8 mouse cellular contexts compared by ENCODE assay signal in the genomic region with DNA sequence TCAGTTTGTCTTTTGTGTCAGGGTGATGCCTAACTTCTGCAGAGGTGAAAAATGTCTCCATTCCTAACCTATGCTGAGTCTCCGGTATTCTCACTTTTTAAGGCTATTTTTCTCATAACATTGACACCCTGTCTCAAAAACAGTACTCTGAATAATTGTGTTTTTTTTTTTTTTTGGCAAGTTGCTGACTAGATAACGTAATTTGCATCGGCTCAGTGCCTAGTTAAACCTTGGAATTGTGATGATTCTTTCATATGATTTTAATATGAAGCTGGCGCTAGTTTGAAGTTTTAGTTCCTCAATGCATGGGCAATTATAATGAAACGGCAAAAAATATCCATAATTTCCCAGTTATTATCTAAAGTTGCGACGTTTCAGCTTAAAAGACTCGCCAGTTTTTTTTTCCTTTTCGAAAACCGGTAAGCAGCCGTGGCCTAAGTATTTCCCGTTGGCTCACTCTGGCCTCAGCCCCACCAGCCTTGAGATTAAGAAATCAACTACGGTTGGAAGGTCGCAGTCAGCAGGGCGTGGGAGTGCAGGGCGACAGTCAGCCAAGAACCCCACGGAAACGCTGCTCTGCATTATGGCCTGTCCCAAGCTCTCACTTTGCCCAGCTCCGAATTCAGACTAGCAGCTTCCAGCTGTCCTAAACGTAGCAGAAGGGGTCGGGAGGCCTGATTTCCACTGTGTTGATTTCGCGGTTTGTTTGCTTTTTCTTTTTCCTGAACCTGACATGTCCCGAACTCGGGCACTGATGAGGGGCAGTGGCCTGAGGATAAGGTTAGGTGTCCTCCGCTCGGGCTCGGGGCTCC. TPM values are rescaled to one million over a fixed set of nuclear protein-coding genes. Genes with fewer than 3 reads are reported as not detected.
DNase-seq lines count a peak whose midpoint lies in the region; ATAC-seq and TF ChIP-seq lines count a peak whose summit lies in the region.

No protein-coding gene starts in this region.

- TF ChIP-seq RAD21 in MEL (IDR thresholded peaks at IDR 0.05; ENCODE audit: low read depth, low read length), result no peak

- no peaks in the 10 kb centered on the region for H3K27me3 ChIP-seq in MEL (ENCODE audit: control insufficient read depth in 1 of 2, insufficient read depth in 2 of 2, low read length in 2 of 2)
- H3K27me3 ChIP-seq in kidney, embryonic 14.5 days (ENCODE audit: control insufficient read depth, insufficient read depth, low read length), result no peaks in the 10 kb centered on the region
- H3K27me3 ChIP-seq in lung, postnatal 0 days (replicated peaks; ENCODE audit: insufficient read depth, low read length), result no peaks in the 10 kb centered on the region
- no peaks in the 10 kb centered on the region for H3K27me3 ChIP-seq in spleen, adult 2 months (ENCODE audit: control insufficient read depth, insufficient read depth, low read length)

- WGBS in kidney, embryonic 14.5 days, result 7% methylated on average over 28 of the region's 28 CpGs
- 2% methylated on average over 28 of the region's 28 CpGs for WGBS in lung, postnatal 0 days
- WGBS in spleen, adult 2 months, result 3% methylated on average over 28 of the region's 28 CpGs

- DNase-seq in frontal cortex, adult 2 months (ENCODE audit: extremely low spot score in 1 of 2, low spot score in 1 of 2), result peak; percentile 41 to 62
- DNase-seq in frontal cortex, postnatal 10 days (ENCODE audit: low spot score in 2 of 2), result no peak
- DNase-seq in MEL (ENCODE audit: low read depth, low spot score), result peak; percentile 91
- peak; percentile 21 to 89 for DNase-seq in heart, adult 18-20 months
- DNase-seq in lung, postnatal 0 days (ENCODE audit: low spot score), result peak; percentile 90
- DNase-seq in spleen, adult 2 months (ENCODE audit: low read depth in 1 of 2, low spot score in 2 of 2), result peak; percentile 52 to 55

- H3K36me3 ChIP-seq in MEL (ENCODE audit: control insufficient read depth in 1 of 2, insufficient read depth in 2 of 2, low read length in 2 of 2), result peaks cover 14 to 26% of the 10 kb centered on the region in 2 experiments
- H3K36me3 ChIP-seq in kidney, embryonic 14.5 days (ENCODE audit: control insufficient read depth, insufficient read depth, low read length), result no peaks in the 10 kb centered on the region
- no peaks in the 10 kb centered on the region for H3K36me3 ChIP-seq in lung, postnatal 0 days (ENCODE audit: insufficient read depth, low read length)
- H3K36me3 ChIP-seq in spleen, adult 2 months (ENCODE audit: control insufficient read depth, insufficient read depth, low read length), result no peaks in the 10 kb centered on the region

- TF ChIP-seq POLR2A in MEL (IDR thresholded peaks at IDR 0.05; ENCODE audit: control insufficient read depth in 1 of 2, insufficient read depth in 1 of 2, low read depth in 1 of 2, low read length in 2 of 2, poor library complexity in 1 of 2), result no peak; a peak in 1 of 4 replicates
- TF ChIP-seq POLR2A in cortical plate, adult 2 months (IDR thresholded peaks at IDR 0.05; ENCODE audit: extremely low read depth, insufficient read depth, low read length), result peak; percentile 22; the same call in 1 of the 2 replicates
- TF ChIP-seq POLR2A in spleen, adult 2 months (IDR thresholded peaks at IDR 0.05; ENCODE audit: low read depth, low read length), result peak; percentile 31; the same call in 1 of the 2 replicates

- no peak for TF ChIP-seq CTCF in MEL (IDR thresholded peaks at IDR 0.05 in 2 of 3, conservative IDR thresholded peaks at IDR 0.05 in 1 of 3; ENCODE audit: control insufficient read depth in 1 of 3, insufficient read depth in 1 of 3, low read depth in 2 of 3, low read length in 3 of 3, poor library complexity in 1 of 3, severe bottlenecking in 1 of 3)
- TF ChIP-seq CTCF in cortical plate, adult 2 months (IDR thresholded peaks at IDR 0.05; ENCODE audit: extremely low read depth, insufficient read depth, low read length), result no peak
- TF ChIP-seq CTCF in lung, postnatal 0 days (IDR thresholded peaks at IDR 0.05), result no peak
- no peak for TF ChIP-seq CTCF in spleen, adult 2 months (IDR thresholded peaks at IDR 0.05; ENCODE audit: extremely low read depth, insufficient read depth, insufficient read length, insufficient replicate concordance)

- H3K4me1 ChIP-seq in MEL (ENCODE audit: control insufficient read depth in 1 of 2, insufficient read depth in 2 of 2, low read length in 2 of 2), result peaks cover 12% of the 10 kb centered on the region in 2 experiments
- peaks cover 3% of the 10 kb centered on the region; the same call in 1 of the 2 replicates for H3K4me1 ChIP-seq in cortical plate, adult 2 months (ENCODE audit: control insufficient read depth, insufficient read depth, low read length)
- H3K4me1 ChIP-seq in kidney, embryonic 14.5 days (ENCODE audit: control insufficient read depth, insufficient read depth, low read length), result peaks cover 9% of the 10 kb centered on the region; the same call in 1 of the 2 replicates
- no peaks in the 10 kb centered on the region for H3K4me1 ChIP-seq in lung, postnatal 0 days (ENCODE audit: insufficient read depth, low read depth, low read length)
- no peaks in the 10 kb centered on the region; the same call in 1 of the 2 replicates for H3K4me1 ChIP-seq in spleen, adult 2 months (ENCODE audit: control insufficient read depth, insufficient read depth, insufficient read length)

- peak overlapping the region; percentile 95 for H3K9ac ChIP-seq in MEL (ENCODE audit: control insufficient read depth, low read depth, low read length, poor library complexity, severe bottlenecking)
- H3K9ac ChIP-seq in kidney, embryonic 14.5 days (ENCODE audit: low read depth, low read length), result peak overlapping the region; percentile 89
- H3K9ac ChIP-seq in lung, postnatal 0 days (replicated peaks; ENCODE audit: low read depth), result peak overlapping the region; percentile 92

- H3K79me2 ChIP-seq in MEL (ENCODE audit: control insufficient read depth, insufficient read depth, low read length, poor library complexity), result peaks cover 29% of the 10 kb centered on the region

- peak overlapping the region; percentile 98 for H3K27ac ChIP-seq in MEL (ENCODE audit: control insufficient read depth, low read depth, low read length)
- peak overlapping the region; percentile 78 for H3K27ac ChIP-seq in cortical plate, adult 2 months (ENCODE audit: insufficient read depth, low read length)
- peak overlapping the region; percentile 99 for H3K27ac ChIP-seq in kidney, embryonic 14.5 days (ENCODE audit: low read depth, low read length)
- H3K27ac ChIP-seq in lung, postnatal 0 days (ENCODE audit: low read length), result peak overlapping the region; percentile 100
- peak overlapping the region; percentile 98 for H3K27ac ChIP-seq in spleen, adult 2 months (ENCODE audit: insufficient read depth, low read length)

- H3K9me3 ChIP-seq in MEL (replicated peaks; ENCODE audit: insufficient read depth, low read length), result no peaks in the 10 kb centered on the region
- H3K9me3 ChIP-seq in kidney, embryonic 14.5 days (ENCODE audit: control insufficient read depth, low read length), result no peaks in the 10 kb centered on the region
- H3K9me3 ChIP-seq in lung, postnatal 0 days (ENCODE audit: low read length), result no peaks in the 10 kb centered on the region

- peak; percentile 32 to 46; a peak in 3 of 4 replicates for TF ChIP-seq EP300 in MEL (IDR thresholded peaks at IDR 0.05; ENCODE audit: low read depth in 1 of 2, low read length in 2 of 2)
- no peak for TF ChIP-seq EP300 in lung, postnatal 0 days (IDR thresholded peaks at IDR 0.05)

- peak; percentile 14; the same call in 1 of the 2 replicates for ATAC-seq in kidney, embryonic 14.5 days (ENCODE audit: low FRiP score, low TSS enrichment)
- peak; percentile 49 for ATAC-seq in lung, postnatal 0 days

- H3K4me2 ChIP-seq in kidney, embryonic 14.5 days (replicated peaks; ENCODE audit: low read depth, low read length), result peak overlapping the region; percentile 57
- H3K4me2 ChIP-seq in lung, postnatal 0 days (replicated peaks; ENCODE audit: low read depth, low read length), result peak overlapping the region; percentile 65

- peak overlapping the region; percentile 75 to 94 for H3K4me3 ChIP-seq in MEL (ENCODE audit: control insufficient read depth in 1 of 2, insufficient read depth in 1 of 2, low read depth in 2 of 2, low read length in 2 of 2)
- peak overlapping the region; percentile 86 for H3K4me3 ChIP-seq in cortical plate, adult 2 months (ENCODE audit: insufficient read depth, low read length)
- peak overlapping the region; percentile 76 for H3K4me3 ChIP-seq in kidney, embryonic 14.5 days (ENCODE audit: low read length)
- peak overlapping the region; percentile 88 for H3K4me3 ChIP-seq in lung, postnatal 0 days (ENCODE audit: low read depth, low read length)
- H3K4me3 ChIP-seq in spleen, adult 2 months (ENCODE audit: extremely low read depth, insufficient read depth, insufficient read length), result peak overlapping the region; percentile 94

TF ChIP-seq in MEL, 35 proteins besides CTCF, POLR2A, EP300 and RAD21 (continues in another document):
- TF ChIP-seq POLR2AphosphoS2 (IDR thresholded peaks at IDR 0.05; ENCODE audit: low read length) (peak; percentile 72), MYC (IDR thresholded peaks at IDR 0.05; ENCODE audit: low read depth, low read length) (peak; percentile 73; the same call in 1 of the 2 replicates), TCF12 (IDR thresholded peaks at IDR 0.05; ENCODE audit: low read depth, low read length) (peak; percentile 38; the same call in 1 of the 2 replicates), MAZ (IDR thresholded peaks at IDR 0.05; ENCODE audit: low read depth, low read length) (peak; percentile 30)

RNA-seq across cellular contexts. Expression of a gene that starts 0.7 kb away (rescaled TPM):
- polyA plus RNA-seq in frontal cortex, adult 2 months (2012; rRNA removed), result 210 and 233 TPM in 2 replicates
- 51.8 and 54.8 TPM in 2 replicates for total RNA-seq in MEL (2012; rRNA removed)
- polyA plus RNA-seq in MEL (2012; ENCODE audit: insufficient read depth in 1 of 2, insufficient read length in 2 of 2, low read depth in 1 of 2, low replicate concordance in 2 of 2, missing spikeins in 1 of 2), result 100 to 1,000 TPM; 118 to 129 TPM
- polyA plus RNA-seq in cortical plate, adult 2 months (2012; rRNA removed), result 167 and 188 TPM in 2 replicates
- total RNA-seq in heart, adult 18-20 months (2021), result 10 to 100 TPM; 79.5 to 96.8 TPM
- 61.1 and 74.2 TPM in 2 replicates for polyA plus RNA-seq in kidney, embryonic 14.5 days (2014; fragmentation: Nextera tagmentation; extraction: Ambion mirVana)
- polyA plus RNA-seq in lung, postnatal 0 days (2015; fragmentation: Nextera tagmentation; extraction: Ambion mirVana), result 37.8 and 39.8 TPM in 2 replicates
- 24.3 and 28.2 TPM in 2 replicates for polyA plus RNA-seq in spleen, adult 2 months (2012; rRNA removed)

RNA-seq across cellular contexts. Expression of a gene that starts 17.2 kb away (rescaled TPM):
- polyA plus RNA-seq in frontal cortex, adult 2 months (2012; rRNA removed), result 122 and 132 TPM in 2 replicates
- total RNA-seq in MEL (2012; rRNA removed), result 124 and 148 TPM in 2 replicates
- 10 to 100 TPM in 1 of 2 experiments, not detected in 1; 86.1 TPM for polyA plus RNA-seq in MEL (2012; ENCODE audit: insufficient read depth in 1 of 2, insufficient read length in 2 of 2, low read depth in 1 of 2, low replicate concordance in 2 of 2, missing spikeins in 1 of 2)
- 127 and 132 TPM in 2 replicates for polyA plus RNA-seq in cortical plate, adult 2 months (2012; rRNA removed)
- 100 to 1,000 TPM; 237 to 257 TPM for total RNA-seq in heart, adult 18-20 months (2021)
- 150 and 178 TPM in 2 replicates for polyA plus RNA-seq in kidney, embryonic 14.5 days (2014; fragmentation: Nextera tagmentation; extraction: Ambion mirVana)
- 91.4 and 98.5 TPM in 2 replicates for polyA plus RNA-seq in lung, postnatal 0 days (2015; fragmentation: Nextera tagmentation; extraction: Ambion mirVana)
- 83.1 and 139 TPM in 2 replicates for polyA plus RNA-seq in spleen, adult 2 months (2012; rRNA removed)

Comparison
In these comparisons a context has a peak if more than half of its experiments do, and no peak if none do; other contexts are left out.
1. DNase-seq: peak in frontal cortex, adult 2 months (2 of 2), MEL (single experiment), heart, adult 18-20 months (2 of 2), lung, postnatal 0 days (single experiment) and spleen, adult 2 months (2 of 2); none in frontal cortex, postnatal 10 days (0 of 2).
2. POLR2A ChIP-seq: peak in cortical plate, adult 2 months (single experiment) and spleen, adult 2 months (single experiment); none in MEL (0 of 2).
3. Peak in every context shown above with its lines, with median percentiles within 50 percentile points of each other: H3K27ac ChIP-seq, H3K4me3 ChIP-seq and H3K9ac ChIP-seq.